Mouse (Mus musculus) ES-E14 (cell line): ENCODE measurements around the gene Zcchc2. TPM values are rescaled to one million over a fixed set of nuclear protein-coding genes. Genes with fewer than 3 reads are reported as not detected.

Experiments used
- DNase-seq: peaks from one replicate; pipeline ENCODE4 v3.0.0-alpha.2; 2013; ENCODE audit warnings: low read depth, low spot score
- H3K27ac ChIP-seq: 2 replicates; pipeline ENCODE4 v1.5.1; 2012; ENCODE audit warnings: low read depth, mild to moderate bottlenecking, low read length, moderate library complexity, mixed read lengths; ENCODE audit not compliant: poor library complexity, insufficient read depth, severe bottlenecking
- H3K36me3 ChIP-seq: 2 replicates; pipeline ENCODE4 v1.6.1; 2012; ENCODE audit warnings: mild to moderate bottlenecking, low read length, moderate library complexity, mixed read lengths; ENCODE audit not compliant: control insufficient read depth, poor library complexity, insufficient read depth, severe bottlenecking
- H3K4me1 ChIP-seq, 2 experiments: fragments of 150-350 bp in 1 of 2; sonication (generic) in 1 of 2; 2 replicates each; pipeline ENCODE4 v1.6.1; 2012; ENCODE audit warnings: low read length in 2 of 2, mild to moderate bottlenecking in 1 of 2, mixed read lengths in 1 of 2; ENCODE audit not compliant: control insufficient read depth in 2 of 2, insufficient read depth in 2 of 2, poor library complexity in 1 of 2
- H3K4me3 ChIP-seq, 2 experiments: fragments of 150-350 bp in 1 of 2; sonication (generic) in 1 of 2; 2 replicates each; pipeline ENCODE4 v1.5.1; 2012; ENCODE audit warnings: low read length in 2 of 2, low read depth in 1 of 2, mild to moderate bottlenecking in 1 of 2, mixed read lengths in 1 of 2; ENCODE audit not compliant: insufficient read depth in 1 of 2, poor library complexity in 1 of 2, severe bottlenecking in 1 of 2
- H3K9ac ChIP-seq: 2 replicates; pipeline ENCODE4 v1.6.1; 2012; ENCODE audit warnings: low read depth, mild to moderate bottlenecking, low read length, mixed read lengths; ENCODE audit not compliant: poor library complexity, insufficient read depth, severe bottlenecking
- H3K9me3 ChIP-seq: fragments of 150-350 bp; sonication (generic); 2 replicates; pipeline ENCODE4 v1.6.1; 2012; ENCODE audit warnings: low read depth, mild to moderate bottlenecking, low read length; ENCODE audit not compliant: control insufficient read depth, insufficient read depth
- CHD2 ChIP-seq: IDR thresholded peaks from 2 replicates; pipeline ENCODE4 v1.6.1; 2014; ENCODE audit warnings: mild to moderate bottlenecking, low read depth, low read length, inconsistent platforms
- HCFC1 ChIP-seq: IDR thresholded peaks from 2 replicates; pipeline ENCODE4 v1.6.1; 2012; ENCODE audit warnings: low read length, inconsistent platforms, borderline replicate concordance; ENCODE audit not compliant: insufficient read depth
- MAFK ChIP-seq: IDR thresholded peaks from 2 replicates; pipeline ENCODE4 v1.6.1; 2014; ENCODE audit warnings: mild to moderate bottlenecking, low read depth, low read length, inconsistent platforms; ENCODE audit not compliant: insufficient read depth
- ZC3H11A ChIP-seq: IDR thresholded peaks from 2 replicates; pipeline ENCODE4 v1.6.1; 2012; ENCODE audit warnings: low read depth, mild to moderate bottlenecking, inconsistent platforms, low read length, borderline replicate concordance
- ZNF384 ChIP-seq: IDR thresholded peaks from 2 replicates; pipeline ENCODE4 v1.6.1; 2012; ENCODE audit warnings: low read depth, low read length, inconsistent platforms
- in situ Hi-C, 2 experiments: fragments of 600-800 bp; cut with MboI; formaldehyde crosslinking; loops; one replicate each; pipeline ENCODE4 v1.15.1; 2025; ENCODE audit warnings: low sequenced_read_pairs in 2 of 2, inconsistent platforms in 1 of 2; ENCODE audit not compliant: unreplicated experiment in 2 of 2
- total RNA-seq: library from RNA; depleted of rRNA; stranded (reverse); fragments of 300-350 nt; gene quantifications from 2 replicates; pipeline ENCODE4 v1.2.3, GENCODE M21; 2012

Gene Zcchc2
- total RNA-seq, 1 experiment: 9.5 TPM

- Histone ChIP-seq H3K9me3 (no peaks in the 10 kb centered on the region), H3K9ac (no peak overlapping the region), H3K4me3 (no peak overlapping the region), H3K4me1 (peaks cover 7 to 8% of the 10 kb centered on the region in 2 experiments), H3K27ac (no peak overlapping the region), H3K36me3 (peaks cover 2% of the 10 kb centered on the region; the same call in 1 of the 2 replicates)
- TF ChIP-seq MAFK (no peak), ZNF384 (no peak), CHD2 (no peak), ZC3H11A (no peak), HCFC1 (no peak)
- in situ Hi-C loops: no loop called here
- DNase-seq: no peak
Observed at GRCm38 (mm10) chr1:105997282-105997681, 7.1 kb downstream of the Zcchc2 start.

GRCm38 (mm10) chr1:105999802-106000201 lies 9.6 kb downstream of the Zcchc2 start:
- in situ Hi-C loops: no loop called here

GRCm38 (mm10) chr1:106007581-106007980 lies 17.4 kb downstream of the Zcchc2 start:
- Histone ChIP-seq H3K9ac (no peak overlapping the region), H3K27ac (no peak overlapping the region), H3K4me3 (no peak overlapping the region), H3K4me1 (no peaks in the 10 kb centered on the region), H3K36me3 (peaks cover 9% of the 10 kb centered on the region), H3K9me3 (no peaks in the 10 kb centered on the region)
- in situ Hi-C loops: no loop called here
- no peak for TF ChIP-seq ZNF384
- DNase-seq: no peak

More at GRCm38 (mm10) chr1:105999802-106000201, 9.6 kb downstream of the Zcchc2 start:
- no peak overlapping the region for H3K27ac ChIP-seq
- DNase-seq: no peak
- no peak overlapping the region for H3K4me3 ChIP-seq
- TF ChIP-seq CHD2 (no peak), HCFC1 (no peak), ZNF384 (no peak), ZC3H11A (no peak), MAFK (no peak)
- peaks cover 8% of the 10 kb centered on the region for H3K36me3 ChIP-seq
- H3K9ac ChIP-seq: no peak overlapping the region
- no peaks in the 10 kb centered on the region for H3K9me3 ChIP-seq
- peaks cover 5 to 8% of the 10 kb centered on the region in 2 experiments for H3K4me1 ChIP-seq

DNA sequence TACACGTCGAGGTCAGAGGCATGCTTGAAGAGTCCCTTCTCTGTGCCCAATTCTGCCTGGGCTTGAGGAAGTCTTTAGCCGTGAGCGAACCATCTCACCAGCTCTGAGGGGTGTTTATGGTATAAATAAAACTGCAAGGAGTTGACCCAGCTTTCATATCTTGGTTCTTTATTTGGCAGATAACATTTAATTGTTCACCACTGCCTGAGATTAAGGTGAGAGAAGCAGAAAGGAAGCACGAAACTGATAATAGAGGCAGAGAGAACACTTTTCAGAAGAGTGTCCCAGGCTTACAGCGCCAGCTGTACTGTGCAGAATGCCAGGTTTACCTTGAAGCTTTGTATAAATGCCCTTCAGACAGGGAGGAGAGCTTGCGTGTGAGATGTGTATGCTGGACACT lies 20.9 kb downstream of the Zcchc2 start:
- in situ Hi-C loops: no loop called here
- peaks cover 6% of the 10 kb centered on the region; the same call in 1 of the 2 replicates for H3K36me3 ChIP-seq
- no peak overlapping the region for H3K4me3 ChIP-seq
- no peaks in the 10 kb centered on the region for H3K4me1 ChIP-seq
- DNase-seq: no peak
- no peaks in the 10 kb centered on the region for H3K9me3 ChIP-seq
- no peak for TF ChIP-seq CHD2
- no peak for TF ChIP-seq ZC3H11A
- no peak for TF ChIP-seq MAFK
- no peak for TF ChIP-seq ZNF384
- TF ChIP-seq HCFC1: no peak
- H3K9ac ChIP-seq: no peak overlapping the region
- no peak overlapping the region for H3K27ac ChIP-seq

- peaks cover 5% of the 10 kb centered on the region; the same call in 1 of the 2 replicates for H3K36me3 ChIP-seq
- H3K9me3 ChIP-seq: no peaks in the 10 kb centered on the region
- no peak overlapping the region for H3K4me3 ChIP-seq
- H3K4me1 ChIP-seq: no peaks in the 10 kb centered on the region
- TF ChIP-seq MAFK (no peak), HCFC1 (no peak), CHD2 (no peak), ZC3H11A (no peak), ZNF384 (no peak)
- in situ Hi-C loops: no loop called here
- no peak for DNase-seq
- H3K9ac ChIP-seq: no peak overlapping the region
- H3K27ac ChIP-seq: no peak overlapping the region
Observed at GRCm38 (mm10) chr1:106013759-106014158, 23.6 kb downstream of the Zcchc2 start.
